Mouse (Mus musculus) right cerebral cortex, postnatal 4 days (tissue): ENCODE data around the gene Iscu.
"Not testable (repeated sequence)": the region's sequence is repeated elsewhere in the genome, so short reads cannot be mapped to it uniquely, and the experiment has no call there.

Experiments used
- DNase-seq: peaks from one replicate; pipeline ENCODE4 v3.0.0-alpha.2; 2022

The Iscu gene

GRCm38 (mm10) chr5:113789075-113789788 lies 16.7 kb downstream of the Iscu start:
- no peak for DNase-seq

- no peak for DNase-seq
Measured at GRCm38 (mm10) chr5:113790453-113791196, 18.1 kb downstream of the Iscu start.

GRCm38 (mm10) chr5:113791197-113792095 lies 18.9 kb downstream of the Iscu start:
- no peak for DNase-seq

GRCm38 (mm10) chr5:113796401-113797148 lies 24.0 kb downstream of the Iscu start:
- DNase-seq: no peak

GRCm38 (mm10) chr5:113797149-113797882 lies 24.8 kb downstream of the Iscu start:
- no peak for DNase-seq

GRCm38 (mm10) chr5:113798525-113798924 lies 26.0 kb downstream of the Iscu start:
- DNase-seq: no peak

- no peak for DNase-seq
Measured at GRCm38 (mm10) chr5:113799691-113800090, 27.1 kb downstream of the Iscu start.

- DNase-seq: no peak
Measured at GRCm38 (mm10) chr5:113800280-113800679, 27.7 kb downstream of the Iscu start, which contains the start of gene Tmem119. Gene Tmem119 (minus strand): TSS chr5:113800516.

GRCm38 (mm10) chr5:113804395-113804966 lies 31.9 kb downstream of the Iscu start:
- DNase-seq: no peak

GRCm38 (mm10) chr5:113805301-113805700 lies 32.8 kb downstream of the Iscu start:
- DNase-seq: no peak

GRCm38 (mm10) chr5:113806414-113806813 lies 33.9 kb downstream of the Iscu start:
- no peak for DNase-seq

- no peak for DNase-seq
Measured at GRCm38 (mm10) chr5:113807712-113808111, 35.2 kb downstream of the Iscu start.

GRCm38 (mm10) chr5:113808177-113808576 lies 35.6 kb downstream of the Iscu start:
- DNase-seq: no peak

- no peak for DNase-seq
Measured at GRCm38 (mm10) chr5:113810111-113810510, 37.6 kb downstream of the Iscu start.

GRCm38 (mm10) chr5:113811824-113812420 lies 39.4 kb downstream of the Iscu start:
- DNase-seq: not testable (repeated sequence)

GRCm38 (mm10) chr5:113812638-113813037 lies 40.1 kb downstream of the Iscu start:
- no peak for DNase-seq

- DNase-seq: no peak
Measured at GRCm38 (mm10) chr5:113813608-113814007, 41.1 kb downstream of the Iscu start.

GRCm38 (mm10) chr5:113814111-113815040 lies 41.8 kb downstream of the Iscu start:
- DNase-seq: no peak

GRCm38 (mm10) chr5:113815041-113815389 lies 42.5 kb downstream of the Iscu start:
- DNase-seq: no peak

- peak; percentile 84 for DNase-seq
Measured at GRCm38 (mm10) chr5:113815638-113816152, 43.1 kb downstream of the Iscu start.
